Mouse (Mus musculus) thymus, postnatal 36 days (tissue): Measurements from ENCODE around the gene Ric8a.
A peak's percentile ranks its signal among the peaks of the same experiment; 100 is the strongest.
"Not testable (repeated sequence)": the region's sequence is repeated elsewhere in the genome, so short reads cannot be mapped to it uniquely, and the experiment has no call there.

Experiments used
- DNase-seq, 2 experiments: peaks; one replicate each; pipeline ENCODE4 v3.0.0; 2022; ENCODE audit warnings: mixed read lengths in 2 of 2

Ric8a gene

DNA sequence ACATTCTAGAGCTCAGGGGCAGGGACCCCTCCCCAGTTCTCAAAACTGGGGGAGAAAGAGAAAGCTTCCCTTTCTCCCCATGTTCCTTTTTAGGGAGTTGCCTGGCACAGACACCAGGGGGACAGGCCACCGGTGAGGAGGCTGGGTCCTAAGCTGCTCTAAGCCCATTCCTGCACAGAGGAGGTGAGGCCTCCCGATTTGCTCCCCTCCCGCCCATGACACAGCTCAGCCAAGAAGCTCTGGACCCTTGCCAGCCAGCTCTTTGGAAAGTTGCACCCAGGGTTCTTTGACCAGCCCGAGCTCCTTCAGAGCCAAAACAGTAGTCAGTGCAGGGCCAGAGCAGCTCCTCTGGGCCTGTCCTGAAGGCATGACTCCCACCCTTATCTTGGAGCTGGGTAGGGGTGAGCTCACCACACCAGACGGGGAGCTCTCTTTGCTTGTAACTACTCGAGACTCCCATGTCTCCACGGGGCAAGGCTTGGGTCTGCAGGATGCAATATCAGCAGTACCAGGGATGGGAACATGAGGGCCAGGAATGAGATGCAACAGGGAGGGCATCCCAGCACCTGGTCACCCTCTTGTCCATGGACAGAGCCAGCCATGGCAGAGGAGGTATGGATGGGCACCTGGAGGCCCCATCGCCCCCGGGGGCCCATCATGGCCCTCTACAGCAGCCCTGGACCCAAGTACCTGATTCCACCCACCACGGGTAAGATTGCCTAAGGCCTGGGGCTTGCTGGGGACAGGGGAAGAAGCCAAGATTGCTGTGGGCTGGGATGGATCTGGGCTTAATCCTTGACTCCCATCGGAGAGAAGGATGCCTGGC, 8.8 kb upstream of the Ric8a start, which contains the start of gene Odf3:
Gene Odf3 (plus strand): TSS at position 51 of the 826 bp plus-strand sequence.
- DNase-seq, result no peak

DNA sequence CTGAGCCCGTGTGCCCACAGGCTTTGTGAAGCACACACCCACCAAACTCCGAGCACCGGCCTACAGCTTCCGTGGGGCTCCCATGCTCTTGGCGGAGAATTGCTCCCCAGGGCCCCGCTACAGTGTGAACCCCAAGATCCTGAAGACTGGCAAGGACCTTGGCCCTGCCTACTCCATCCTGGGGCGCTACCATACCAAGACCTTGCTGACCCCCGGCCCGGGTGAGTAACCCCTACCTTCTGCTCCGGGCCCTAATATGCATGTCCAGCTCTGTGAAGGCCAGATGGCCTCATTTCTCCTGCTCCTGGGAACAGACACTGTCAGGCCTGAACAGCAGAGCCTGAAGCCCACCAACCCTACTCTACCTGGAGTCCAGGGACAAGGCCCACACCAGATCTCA, 8.2 kb upstream of the Ric8a start:
- DNase-seq, result no peak

DNA sequence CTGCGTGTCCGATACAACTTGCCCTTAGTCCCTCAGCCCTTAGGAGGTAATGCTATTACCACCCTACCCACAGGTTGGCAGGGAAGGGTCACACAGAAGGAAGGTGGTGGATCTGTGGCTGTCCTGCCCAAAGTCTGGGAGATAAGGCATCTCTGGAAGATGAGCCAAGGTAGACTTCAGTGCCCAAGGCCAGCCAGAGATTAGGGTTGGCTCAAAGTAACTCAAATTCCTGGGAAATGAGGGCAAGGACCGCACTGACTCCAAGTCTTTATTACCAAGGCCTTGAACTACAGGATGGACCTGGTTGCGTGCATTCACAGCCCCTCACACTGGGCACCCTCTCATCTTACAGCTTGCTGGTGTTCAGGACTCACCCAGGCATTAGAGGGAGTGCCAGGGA, 4.8 kb upstream of the Ric8a start:
- no peak for DNase-seq

DNA sequence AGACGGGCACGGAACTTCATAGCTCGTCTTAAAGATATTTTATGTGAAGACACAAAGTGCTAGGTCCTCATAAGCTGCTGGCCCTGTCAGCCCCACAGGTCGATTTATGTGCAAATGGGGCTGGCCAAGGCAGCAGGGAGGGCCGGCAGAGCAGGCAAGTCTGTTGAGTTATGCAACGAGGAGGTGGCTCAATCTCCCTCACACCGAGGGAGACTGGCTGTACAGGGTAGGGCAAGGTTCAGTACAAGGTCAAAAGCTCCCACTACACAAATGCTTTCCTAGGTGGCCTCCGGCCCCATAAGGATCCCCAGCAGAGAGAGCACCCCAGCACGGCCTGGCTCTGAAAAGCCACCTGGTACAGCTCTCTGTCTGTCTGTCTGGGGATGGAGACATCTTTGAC, 3.4 kb upstream of the Ric8a start:
- no peak for DNase-seq

DNA sequence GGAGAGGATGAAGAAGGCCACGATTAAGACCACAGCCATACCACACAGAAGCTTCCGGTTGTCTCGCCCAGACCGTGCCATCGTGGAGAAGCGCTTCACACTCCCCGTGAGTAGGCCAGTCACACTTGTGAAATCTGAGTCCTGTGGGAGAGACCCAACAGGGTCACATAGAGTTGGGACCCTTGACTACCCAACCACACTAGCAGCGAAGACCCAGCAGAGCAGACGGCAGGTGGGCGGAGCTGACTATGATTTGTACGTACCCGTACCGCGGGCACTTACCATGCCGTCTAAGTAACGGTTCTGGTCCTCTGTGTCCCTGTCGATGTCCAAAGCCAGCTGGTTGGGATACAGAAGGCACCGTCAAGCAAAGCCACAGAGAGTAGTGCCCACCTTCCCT, 2.3 kb upstream of the Ric8a start:
- no peak for DNase-seq

DNA sequence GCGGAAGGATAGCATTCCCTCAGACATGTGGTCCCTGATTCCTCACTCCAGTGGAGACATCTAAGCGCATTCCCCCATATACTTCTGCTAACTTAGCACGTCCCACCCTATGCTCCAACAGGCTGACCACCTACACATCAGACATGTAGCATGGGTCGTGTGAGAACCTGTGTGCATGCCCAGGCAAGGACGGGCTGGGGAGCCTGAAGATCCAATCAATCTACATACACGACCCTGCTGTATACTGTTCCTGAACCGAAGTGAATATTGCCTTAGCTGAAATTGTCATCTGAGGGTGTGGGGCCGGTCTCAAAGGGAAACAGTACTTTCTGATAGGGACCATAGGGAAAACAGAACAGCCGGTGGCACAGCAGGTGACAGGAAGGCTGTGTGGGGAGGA, 1.6 kb upstream of the Ric8a start:
- DNase-seq, result no peak

DNA sequence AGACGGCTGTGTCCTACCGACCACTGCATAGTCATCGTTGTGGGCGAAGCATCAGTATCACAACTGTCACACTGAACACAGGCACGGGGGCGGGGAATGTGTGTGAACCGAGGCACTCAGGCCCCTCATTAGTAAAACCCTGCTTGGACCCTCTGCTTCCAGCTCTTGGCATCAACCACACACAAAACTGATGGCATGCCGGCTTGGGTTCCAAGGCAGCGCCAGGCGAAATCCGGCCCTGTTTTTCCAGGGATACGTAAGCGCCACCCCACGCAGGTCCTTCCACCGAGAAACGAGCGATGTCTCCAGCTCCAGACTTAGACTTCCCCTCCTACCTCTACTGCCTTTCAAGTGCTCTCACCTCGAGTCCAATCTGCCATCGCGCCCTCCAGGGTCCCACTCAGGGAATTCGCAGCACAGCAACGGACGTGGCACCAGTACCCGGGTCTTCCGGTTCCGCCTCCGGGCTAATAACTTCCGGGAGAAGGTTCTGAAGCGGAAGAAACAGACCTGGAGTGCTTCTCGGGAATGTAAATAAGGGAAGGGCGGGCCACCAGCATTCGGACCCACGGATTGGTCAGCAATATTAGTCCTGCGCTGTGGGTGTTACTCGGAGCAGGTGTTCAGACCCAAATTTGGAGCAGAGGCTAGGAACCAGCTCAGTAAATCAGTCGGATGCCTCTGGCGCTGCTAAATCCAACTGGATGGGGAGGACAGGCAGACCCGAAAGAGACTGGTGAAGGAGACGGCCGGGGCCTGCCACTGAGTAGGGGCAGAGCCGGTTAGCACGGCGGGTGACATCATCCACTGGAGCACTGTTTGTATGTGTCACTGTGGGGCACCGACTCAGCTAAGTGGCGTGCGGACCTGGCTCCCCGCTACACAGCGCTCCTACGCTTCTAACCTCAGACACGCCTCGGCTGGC, 635 bp upstream of the Ric8a start, which contains the start of gene Gm45785:
Gene Gm45785 (minus strand): TSS at position 472 of the 925 bp plus-strand sequence.
- DNase-seq, result peak; percentile 45 to 58

DNA sequence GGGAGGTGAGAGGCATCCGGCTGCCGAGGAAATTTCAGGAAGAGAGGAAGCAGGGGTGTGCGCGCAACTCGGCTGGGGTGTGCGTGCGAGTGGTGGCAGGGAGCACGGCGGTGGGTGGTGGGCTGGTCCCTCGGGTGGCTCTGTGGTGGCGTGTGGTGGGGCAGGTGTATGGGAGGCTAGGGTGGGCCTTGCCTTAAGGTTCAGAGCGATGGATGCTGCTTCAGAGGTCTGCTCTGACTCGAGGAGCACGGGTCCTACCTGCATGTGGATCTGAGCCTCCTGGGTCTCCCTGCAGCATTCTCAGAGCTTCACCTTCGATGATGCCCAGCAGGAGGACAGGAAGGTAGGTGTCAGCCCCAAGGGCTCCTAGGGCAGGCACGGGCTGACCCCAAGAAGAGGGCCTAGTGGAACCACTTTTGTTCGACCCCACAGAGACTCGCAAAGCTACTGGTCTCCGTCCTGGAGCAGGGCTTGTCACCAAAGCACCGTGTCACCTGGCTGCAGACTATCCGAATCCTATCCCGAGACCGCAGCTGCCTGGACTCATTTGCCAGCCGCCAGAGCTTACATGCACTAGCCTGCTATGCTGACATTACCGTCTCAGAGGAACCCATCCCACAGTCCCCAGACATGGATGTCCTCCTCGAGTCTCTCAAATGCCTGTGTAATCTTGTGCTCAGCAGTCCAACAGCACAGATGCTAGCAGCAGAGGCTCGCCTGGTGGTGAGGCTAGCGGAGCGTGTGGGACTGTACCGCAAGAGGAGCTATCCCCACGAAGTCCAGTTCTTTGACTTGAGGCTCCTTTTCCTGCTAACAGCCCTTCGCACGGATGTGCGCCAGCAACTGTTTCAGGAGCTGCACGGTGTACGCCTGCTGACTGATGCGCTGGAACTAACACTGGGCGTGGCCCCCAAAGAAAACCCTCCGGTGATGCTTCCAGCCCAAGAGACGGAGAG, 1.1 kb downstream of the Ric8a start, which contains the start of gene Bet1l:
Gene Bet1l (minus strand): TSS at position 28 of the 956 bp plus-strand sequence.
- no peak for DNase-seq

DNA sequence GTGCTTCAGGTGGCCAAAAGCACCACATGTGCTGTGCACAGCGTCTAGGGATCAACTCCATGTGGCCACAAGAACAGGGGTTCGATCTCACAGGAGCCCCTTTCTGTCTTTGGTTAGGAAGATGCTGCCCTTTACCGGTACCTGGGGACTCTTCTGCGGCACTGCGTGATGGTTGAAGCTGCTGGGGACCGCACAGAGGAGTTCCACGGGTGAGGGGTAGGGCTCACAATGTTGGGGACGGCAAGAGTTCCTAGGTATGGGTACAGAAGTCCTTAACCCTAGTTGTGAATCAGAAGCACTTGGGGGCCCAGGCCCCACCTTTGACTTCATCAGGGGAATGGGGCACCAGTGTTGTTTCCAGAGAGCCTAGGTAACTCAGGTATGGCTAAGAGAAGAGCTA, 2.0 kb downstream of the Ric8a start:
- DNase-seq, result no peak

DNA sequence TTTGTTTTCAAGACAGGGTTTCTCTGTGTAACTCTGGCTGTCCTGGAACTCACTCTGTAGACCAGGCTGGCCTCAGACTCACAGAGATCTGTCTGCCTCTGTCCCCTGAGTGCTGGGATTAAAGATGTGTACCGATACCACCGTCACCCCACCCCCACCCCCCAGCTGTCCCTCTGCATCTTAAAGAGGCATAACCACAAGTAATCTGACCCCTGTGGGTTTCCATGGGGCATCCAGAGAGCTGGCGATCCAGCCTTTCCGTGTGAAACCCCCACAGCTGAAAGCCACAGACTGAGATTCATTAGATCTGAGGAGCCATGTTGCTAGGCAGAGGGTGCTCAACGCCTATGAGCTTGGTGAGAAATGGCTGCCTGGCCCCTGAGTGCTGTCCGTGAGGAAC, 3.2 kb downstream of the Ric8a start:
- DNase-seq, result no peak

DNA sequence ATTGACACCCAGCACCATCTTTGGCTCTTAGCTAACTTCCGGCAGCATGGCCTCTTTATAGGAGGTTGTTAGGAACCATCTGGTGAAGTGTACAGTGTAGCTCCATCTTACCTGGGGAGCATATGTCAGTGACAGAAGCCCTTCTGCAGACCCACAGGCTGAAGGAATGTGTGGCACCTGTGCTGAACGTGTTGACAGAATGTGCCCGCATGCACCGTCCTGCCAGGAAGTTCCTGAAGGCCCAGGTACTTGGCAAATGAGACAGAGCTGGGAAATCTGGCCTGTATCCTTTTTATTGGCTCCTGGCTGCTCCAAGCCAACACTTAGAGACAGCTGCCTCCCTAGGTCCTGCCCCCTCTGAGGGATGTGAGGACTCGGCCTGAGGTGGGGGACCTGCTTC, 4.0 kb downstream of the Ric8a start:
- DNase-seq, result no peak

DNA sequence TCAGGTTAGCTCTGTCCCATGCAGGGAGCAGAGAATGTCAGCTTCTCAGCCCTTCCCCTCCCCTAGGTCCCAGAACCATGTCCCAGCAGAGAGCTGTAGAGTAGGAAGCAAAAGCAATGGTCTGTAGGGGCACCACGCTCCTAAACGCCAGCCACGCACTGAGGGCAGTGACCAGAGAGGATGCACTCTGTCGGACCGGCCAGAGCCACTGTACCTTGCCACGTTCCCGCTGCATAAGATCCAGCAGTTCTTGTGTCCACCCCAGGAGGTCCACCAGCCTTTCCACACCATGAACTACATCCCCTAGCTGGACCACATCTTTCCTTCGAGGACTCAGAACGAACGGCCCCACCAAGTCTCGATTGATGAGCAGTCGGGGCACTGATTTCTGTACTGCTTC, 8.0 kb downstream of the Ric8a start:
- no peak for DNase-seq

DNA sequence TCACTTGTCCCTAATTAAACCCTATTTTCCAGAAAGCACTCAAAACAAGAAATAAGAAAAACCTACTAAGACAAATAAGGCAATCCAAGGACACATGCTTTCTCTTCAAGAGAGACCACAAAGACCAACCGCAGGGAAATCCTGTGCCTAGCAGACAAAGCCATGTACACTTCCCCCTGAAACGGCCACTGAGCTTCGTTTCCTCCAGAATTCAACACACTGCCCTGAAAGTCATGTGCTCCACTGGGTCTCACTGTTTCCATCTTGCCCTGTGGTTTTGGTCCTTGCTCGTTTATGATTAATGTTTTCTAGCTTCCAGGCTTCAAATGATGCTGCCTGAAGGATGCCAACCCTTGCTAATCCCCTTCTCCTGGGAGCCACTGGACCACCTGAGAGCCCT, 17.5 kb downstream of the Ric8a start:
- DNase-seq, result no peak

DNA sequence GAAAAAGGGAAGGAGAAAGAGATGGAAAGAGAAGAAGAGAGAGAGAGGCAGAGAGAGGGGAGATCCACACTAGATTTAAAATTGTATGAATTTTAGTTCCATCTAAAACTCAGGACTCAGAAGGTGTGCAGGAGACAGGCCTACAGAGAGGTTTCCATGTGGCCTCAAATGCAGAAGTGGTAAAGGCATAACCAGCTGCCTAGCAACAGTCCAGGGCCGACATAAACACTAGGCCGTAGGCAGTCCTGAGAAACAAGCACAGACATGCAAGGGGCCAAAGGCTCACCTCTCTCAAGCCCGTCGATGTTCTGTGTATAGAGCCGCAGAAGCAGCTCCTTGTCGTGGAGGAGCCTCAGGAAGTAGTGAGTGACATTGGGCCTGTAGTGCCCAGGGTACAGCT, 20.6 kb downstream of the Ric8a start:
- DNase-seq, result no peak

DNA sequence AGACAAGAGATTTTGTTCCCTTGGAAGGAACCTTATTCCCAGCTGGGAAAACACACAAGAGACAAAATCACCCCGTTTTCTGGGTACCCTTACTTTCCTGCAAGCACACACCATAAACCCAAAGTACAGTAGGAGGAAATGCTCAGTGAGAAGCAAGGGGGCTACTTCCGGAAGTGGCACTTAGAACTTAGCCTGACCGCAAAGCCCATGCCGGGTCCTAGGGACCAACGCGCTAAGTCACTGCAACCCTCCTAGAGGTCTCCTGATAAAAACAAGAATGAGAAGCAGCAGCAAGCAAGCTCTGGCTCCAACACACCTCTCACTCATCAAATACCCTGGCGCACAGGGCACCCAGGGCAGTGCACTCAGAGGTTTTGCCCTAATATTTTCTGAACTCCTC, 22.6 kb downstream of the Ric8a start:
- no peak for DNase-seq

DNA sequence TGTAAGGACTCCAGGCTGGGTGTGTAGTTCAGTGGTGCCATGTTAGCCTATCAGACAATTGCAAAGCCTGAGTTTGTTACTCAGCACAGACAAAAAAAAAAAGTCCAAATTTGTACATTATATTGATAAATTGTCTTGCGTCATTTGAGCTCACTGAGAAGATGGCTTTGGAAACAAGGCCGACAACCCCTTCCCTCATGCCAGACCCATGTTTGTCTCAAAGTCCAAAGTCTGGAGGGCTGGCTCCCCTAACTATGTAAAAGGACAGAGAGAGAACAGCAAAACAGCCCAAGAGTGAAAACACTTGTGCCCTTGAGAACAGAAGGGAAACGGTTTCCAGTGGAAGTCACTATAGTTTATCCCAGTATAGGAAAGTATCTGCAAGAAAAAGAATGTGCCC, 23.7 kb downstream of the Ric8a start:
- DNase-seq, result no peak

DNA sequence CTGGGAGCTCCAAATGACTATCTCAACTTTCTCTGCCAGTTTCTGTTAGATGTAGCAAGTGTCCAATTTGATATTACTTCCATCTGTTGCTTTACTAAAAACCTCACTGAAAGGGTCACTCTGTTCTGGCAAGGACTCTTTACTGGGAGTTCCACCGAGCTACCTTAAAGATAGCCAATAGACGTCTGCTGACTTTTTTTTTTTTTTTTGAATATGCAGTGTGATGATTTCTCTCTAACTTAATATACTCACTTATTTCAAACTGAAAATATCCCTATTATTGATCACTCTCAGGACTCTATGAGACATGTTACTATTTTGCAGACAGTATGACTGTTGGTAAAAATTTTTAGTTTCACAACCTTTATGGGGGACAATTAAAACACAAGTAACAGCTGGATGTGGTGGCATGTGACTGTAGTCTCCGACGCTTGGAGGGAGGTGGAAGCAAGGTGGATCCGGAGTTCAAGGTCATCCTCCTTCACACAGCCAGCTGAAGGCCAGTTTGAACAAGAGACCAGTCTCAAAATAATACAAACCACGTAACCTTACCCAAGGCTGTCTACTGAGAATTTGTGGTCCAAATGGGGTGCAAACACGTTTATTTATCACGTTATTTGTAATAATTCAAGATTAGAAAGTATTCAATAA, 24.2 kb downstream of the Ric8a start:
- no peak for DNase-seq

DNA sequence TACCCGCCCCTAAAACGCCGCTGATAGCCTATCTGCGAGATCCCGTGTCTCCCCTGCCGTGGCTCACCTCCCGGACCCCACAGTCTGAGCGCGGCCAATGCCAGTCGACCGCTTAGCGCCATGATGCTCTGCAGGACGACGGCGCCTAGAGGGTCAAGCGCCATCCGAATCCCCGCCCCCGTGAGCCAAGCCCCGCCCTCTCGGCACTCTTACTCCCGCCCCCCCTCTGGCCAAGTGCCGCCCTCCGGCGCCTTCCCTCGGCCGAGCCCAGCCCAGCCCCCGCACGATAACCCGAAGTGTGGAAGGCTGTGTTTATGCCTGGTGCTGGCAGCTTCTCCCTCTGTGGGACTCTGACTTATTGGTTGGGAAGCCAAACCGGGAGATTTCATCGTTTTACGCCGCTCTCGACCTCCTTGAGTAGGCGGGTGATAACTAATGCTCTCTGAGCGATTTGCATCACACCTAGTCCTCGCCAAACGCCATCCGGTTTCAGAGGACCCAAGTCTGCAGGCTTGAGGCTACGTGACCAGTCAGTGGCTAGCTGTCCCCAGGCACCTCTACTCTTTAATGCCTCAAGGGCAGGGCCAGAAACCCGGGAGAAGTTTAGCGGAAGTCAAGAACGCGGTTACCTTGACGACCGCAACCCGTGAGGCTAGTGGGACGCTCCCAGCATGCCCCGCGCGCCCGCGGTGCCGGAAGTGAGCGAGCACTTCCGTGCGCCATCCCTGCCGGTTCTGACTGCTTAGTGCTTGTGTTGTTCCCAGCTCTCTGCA, 25.1 kb downstream of the Ric8a start, which contains the start of the genes Psmd13 and Sirt3:
Gene Psmd13 (plus strand): TSS at position 273 of the 773 bp plus-strand sequence.
Gene Sirt3 (minus strand): TSS at position 614 of the 773 bp plus-strand sequence.
- peak; percentile 91 to 93 for DNase-seq

DNA sequence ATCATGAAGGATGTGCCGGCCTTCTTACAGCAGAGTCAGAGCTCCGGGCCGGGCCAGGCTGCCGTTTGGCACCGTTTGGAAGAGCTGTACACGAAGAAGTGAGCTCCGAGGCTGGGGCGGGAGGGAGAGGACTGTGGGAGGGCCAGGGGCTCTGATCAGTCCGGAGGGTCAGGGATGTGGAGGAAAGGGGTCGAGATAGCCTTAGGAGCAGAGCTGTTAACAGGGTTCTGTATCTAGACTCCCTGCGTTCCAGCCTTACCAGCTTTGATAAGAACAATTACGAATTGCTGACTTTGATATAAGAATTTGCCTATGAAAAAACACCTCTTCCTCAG, 25.7 kb downstream of the Ric8a start:
- no peak for DNase-seq

DNA sequence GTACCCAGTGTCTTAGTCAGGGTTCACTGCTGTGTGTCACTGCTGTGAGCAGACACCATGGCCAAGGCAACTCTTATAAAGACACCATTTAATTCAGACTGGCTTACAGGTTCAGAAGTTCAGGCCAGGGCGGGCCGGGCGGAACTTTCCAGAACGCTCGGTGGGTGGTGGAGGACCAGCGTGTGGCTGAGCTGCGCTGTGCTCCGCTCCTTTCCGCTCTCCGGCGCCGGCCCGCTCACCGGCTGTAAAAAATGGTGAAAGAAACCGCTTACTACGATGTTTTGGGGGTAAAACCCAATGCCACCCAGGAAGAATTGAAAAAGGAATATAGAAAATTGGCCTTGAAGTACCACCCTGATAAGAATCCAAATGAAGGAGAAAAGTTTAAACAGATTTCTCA, 33.9 kb downstream of the Ric8a start:
- DNase-seq, result not testable (repeated sequence)

DNA sequence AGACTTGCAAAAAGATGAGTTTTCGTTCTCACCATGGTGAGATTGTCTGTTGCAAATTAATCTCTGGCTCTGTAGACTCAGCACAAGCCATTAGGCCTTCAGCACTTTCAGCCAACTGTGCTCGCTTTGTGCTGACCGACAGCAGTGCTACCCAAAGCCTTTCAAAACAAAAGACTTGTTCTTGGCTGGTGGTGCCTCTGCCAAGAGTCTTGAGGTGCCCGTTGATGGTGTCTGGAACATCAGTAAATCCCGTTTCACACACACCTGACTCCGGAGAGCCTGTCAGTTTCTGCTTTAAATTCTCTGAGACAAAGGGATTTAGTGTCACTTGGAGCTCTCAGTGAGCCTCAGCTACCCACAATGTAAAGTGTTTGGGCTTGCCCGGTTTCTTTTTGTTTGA, 37.3 kb downstream of the Ric8a start:
- DNase-seq, result no peak
